Mouse (Mus musculus) liver, embryonic 11.5 days (tissue): ENCODE measurements at regions not wholly inside any gene's neighbourhood (a gene's known extent, or its start where the extent isn't known, plus 50 kb on each side); places are given as distances from the start of the nearest gene placed in this dataset.

ENCODE experiments used
- ATAC-seq: fragments of 200-750 bp; cut with Nextera tagmentation; replicated peaks from 2 replicates; pipeline ENCODE4 v1.8.0; 2017; ENCODE audit warnings: moderate number of reproducible peaks, mild to moderate bottlenecking, moderate TSS enrichment, moderate library complexity; ENCODE audit not compliant: low FRiP score
- DNase-seq: peaks from one replicate; pipeline ENCODE4 v3.0.0-alpha.2; 2017; ENCODE audit warnings: low spot score
- H3K27ac ChIP-seq: fragments of 300-500 bp; sonication (generic); 2 replicates; pipeline ENCODE4 v1.5.1; 2014; ENCODE audit warnings: mild to moderate bottlenecking, low read depth, low read length, control low read depth
- H3K27me3 ChIP-seq: fragments of 300-500 bp; sonication (generic); replicated peaks from 2 replicates; pipeline ENCODE4 v1.6.1; 2014; ENCODE audit warnings: low read length, mixed read lengths; ENCODE audit not compliant: control insufficient read depth, insufficient read depth
- H3K36me3 ChIP-seq: fragments of 300-500 bp; sonication (generic); 2 replicates; pipeline ENCODE4 v1.6.1; 2014; ENCODE audit warnings: mild to moderate bottlenecking, low read length, moderate library complexity, mixed read lengths; ENCODE audit not compliant: control insufficient read depth, insufficient read depth
- H3K4me1 ChIP-seq: fragments of 300-500 bp; sonication (generic); replicated peaks from 2 replicates; pipeline ENCODE4 v1.6.1; 2014; ENCODE audit warnings: low read length, mixed read lengths; ENCODE audit not compliant: control insufficient read depth, insufficient read depth
- H3K4me2 ChIP-seq: fragments of 300-500 bp; sonication (generic); 2 replicates; pipeline ENCODE4 v1.6.1; 2014; ENCODE audit warnings: mild to moderate bottlenecking, control low read depth, moderate library complexity
- H3K4me3 ChIP-seq: fragments of 300-500 bp; sonication (generic); 2 replicates; pipeline ENCODE4 v1.5.1; 2014; ENCODE audit warnings: low read depth, low read length, control low read depth
- H3K9ac ChIP-seq: fragments of 300-500 bp; sonication (generic); 2 replicates; pipeline ENCODE4 v1.6.1; 2014; ENCODE audit warnings: low read depth, low read length, control low read depth
- H3K9me3 ChIP-seq: fragments of 300-500 bp; sonication (generic); 2 replicates; pipeline ENCODE4 v1.6.1; 2016; ENCODE audit warnings: low read length, inconsistent platforms, mixed read lengths; ENCODE audit not compliant: control insufficient read depth
- WGBS: fragments of 180-500 bp; shearing (Covaris S2); extraction: QIAGEN DNeasy Blood & Tissue Kit; methylation state at CpG from one replicate; pipeline ENCODE4 v1.1.7; 2014; 5-methylcytosine and 5-hydroxymethylcytosine counted together

DNA sequence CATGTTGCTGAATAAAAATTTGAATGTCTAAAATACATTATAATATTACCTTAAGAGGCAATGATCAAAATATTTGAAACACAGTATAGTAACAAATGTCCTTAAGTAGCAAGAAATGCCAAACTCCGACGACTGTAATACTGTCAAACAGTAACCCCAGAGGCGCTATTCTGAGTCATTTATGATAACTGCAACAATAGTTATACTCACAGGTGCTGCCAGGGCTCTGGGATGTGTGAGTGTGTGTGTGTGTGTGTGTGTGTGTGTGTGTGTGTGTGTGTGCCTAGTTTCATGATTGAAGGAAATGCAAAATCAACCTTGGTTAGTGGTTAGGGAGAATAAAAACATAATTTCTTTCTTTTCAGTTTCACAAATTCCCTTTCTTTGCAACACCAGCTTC lies 94.0 kb upstream of the Galnt15 start:
- H3K27ac ChIP-seq, result no peak overlapping the region
- no peak overlapping the region for H3K9ac ChIP-seq
- no peaks in the 10 kb centered on the region for H3K27me3 ChIP-seq
- H3K4me3 ChIP-seq, result no peak overlapping the region
- no peaks in the 10 kb centered on the region for H3K36me3 ChIP-seq
- DNase-seq (no peak), ATAC-seq (no peak)
- 36% methylated on average over 3 of the region's 3 CpGs for WGBS
- peak overlapping the region; percentile 69 for H3K4me2 ChIP-seq
- H3K4me1 ChIP-seq, result peaks cover 7% of the 10 kb centered on the region; the same call in 1 of the 2 replicates
- H3K9me3 ChIP-seq, result no peaks in the 10 kb centered on the region

DNA sequence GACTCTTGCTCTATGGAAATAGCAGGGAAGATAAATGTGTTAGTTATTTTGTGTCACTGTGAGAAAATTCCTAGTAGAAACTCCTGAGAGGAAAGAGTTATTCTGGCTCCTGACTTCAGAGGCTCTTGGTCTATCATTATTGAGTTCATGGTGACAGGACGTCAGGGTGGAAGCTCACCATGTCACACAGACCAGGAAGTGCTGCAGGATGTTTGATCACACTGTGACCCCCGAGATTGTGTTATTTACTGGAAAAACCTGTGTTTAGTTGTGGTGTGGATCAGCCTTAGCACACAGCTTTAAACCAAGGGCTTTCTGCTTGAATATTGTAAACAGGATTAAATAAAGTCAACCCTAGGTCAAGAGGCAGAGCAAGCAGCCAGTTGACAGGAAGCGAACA lies 93.4 kb upstream of the Galnt15 start:
- WGBS, result 37% methylated on average over 3 of the region's 3 CpGs
- DNase-seq (no peak), ATAC-seq (no peak)
- Histone ChIP-seq H3K4me1 (peaks cover 7% of the 10 kb centered on the region; the same call in 1 of the 2 replicates), H3K27me3 (no peaks in the 10 kb centered on the region), H3K4me3 (no peak overlapping the region), H3K9ac (no peak overlapping the region), H3K9me3 (no peaks in the 10 kb centered on the region), H3K36me3 (no peaks in the 10 kb centered on the region), H3K27ac (no peak overlapping the region), H3K4me2 (no peak overlapping the region)

DNA sequence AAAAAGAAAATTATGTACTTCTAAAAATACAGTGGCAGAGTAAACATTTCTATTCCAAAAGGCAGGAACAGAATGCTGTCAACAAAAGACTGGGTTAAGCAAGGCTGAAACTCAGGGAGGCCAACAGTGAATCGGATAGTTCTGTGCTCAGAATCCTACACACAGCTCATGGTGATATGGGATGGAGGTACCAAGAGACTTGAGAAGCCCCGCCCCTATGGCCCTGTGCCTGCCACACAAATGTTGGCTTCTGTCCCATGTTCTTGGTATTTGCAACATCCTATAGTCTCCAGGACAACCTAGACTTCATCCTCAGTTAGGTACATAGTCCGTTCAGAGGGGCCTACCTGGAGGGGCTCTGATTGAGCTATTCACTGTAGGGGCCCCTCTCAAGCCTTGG lies 92.2 kb upstream of the Galnt15 start:
- DNase-seq (no peak), ATAC-seq (no peak)
- H3K9ac ChIP-seq, result no peak overlapping the region
- WGBS, result 73% methylated on average over 3 of the region's 3 CpGs
- no peak overlapping the region for H3K27ac ChIP-seq
- H3K27me3 ChIP-seq, result no peaks in the 10 kb centered on the region
- no peaks in the 10 kb centered on the region for H3K36me3 ChIP-seq
- no peak overlapping the region for H3K4me2 ChIP-seq
- H3K4me3 ChIP-seq, result no peak overlapping the region
- H3K4me1 ChIP-seq, result peaks cover 7% of the 10 kb centered on the region; the same call in 1 of the 2 replicates
- H3K9me3 ChIP-seq, result no peaks in the 10 kb centered on the region

- Histone ChIP-seq H3K27me3 (no peaks in the 10 kb centered on the region), H3K4me3 (no peak overlapping the region), H3K36me3 (no peaks in the 10 kb centered on the region), H3K9me3 (no peaks in the 10 kb centered on the region), H3K4me1 (no peaks in the 10 kb centered on the region), H3K4me2 (no peak overlapping the region), H3K27ac (no peak overlapping the region), H3K9ac (no peak overlapping the region)
- no peak for DNase-seq
- 81% methylated on average over 6 of the region's 6 CpGs for WGBS
- no peak for ATAC-seq
Measured at GRCm38 (mm10) chr14:31940900-31941299, 87.9 kb upstream of the Galnt15 start.

GRCm38 (mm10) chr14:31942266-31942960 lies 86.4 kb upstream of the Galnt15 start:
- no peak overlapping the region for H3K4me2 ChIP-seq
- H3K27ac ChIP-seq, result no peak overlapping the region
- H3K36me3 ChIP-seq, result no peaks in the 10 kb centered on the region
- DNase-seq (no peak), ATAC-seq (no peak)
- H3K4me3 ChIP-seq, result no peak overlapping the region
- 67% methylated on average over 3 of the region's 3 CpGs for WGBS
- H3K9ac ChIP-seq, result no peak overlapping the region
- no peaks in the 10 kb centered on the region for H3K4me1 ChIP-seq
- H3K27me3 ChIP-seq, result no peaks in the 10 kb centered on the region
- H3K9me3 ChIP-seq, result no peaks in the 10 kb centered on the region

GRCm38 (mm10) chr14:31944682-31945081 lies 84.1 kb upstream of the Galnt15 start:
- Histone ChIP-seq H3K4me3 (no peak overlapping the region), H3K4me2 (no peak overlapping the region), H3K4me1 (no peaks in the 10 kb centered on the region), H3K27ac (no peak overlapping the region), H3K9me3 (no peaks in the 10 kb centered on the region), H3K9ac (no peak overlapping the region), H3K27me3 (no peaks in the 10 kb centered on the region), H3K36me3 (no peaks in the 10 kb centered on the region)
- DNase-seq (no peak), ATAC-seq (no peak)
- 85% methylated on average over 6 of the region's 6 CpGs for WGBS

GRCm38 (mm10) chr14:31945125-31945524 lies 83.7 kb upstream of the Galnt15 start:
- Histone ChIP-seq H3K4me1 (no peaks in the 10 kb centered on the region), H3K27me3 (no peaks in the 10 kb centered on the region), H3K36me3 (no peaks in the 10 kb centered on the region), H3K9me3 (no peaks in the 10 kb centered on the region), H3K9ac (no peak overlapping the region), H3K4me2 (no peak overlapping the region), H3K4me3 (no peak overlapping the region), H3K27ac (no peak overlapping the region)
- WGBS, result 65% methylated on average over 7 of the region's 7 CpGs
- DNase-seq, result no peak
- no peak for ATAC-seq

- H3K36me3 ChIP-seq, result no peaks in the 10 kb centered on the region
- ATAC-seq (no peak), DNase-seq (no peak)
- H3K27me3 ChIP-seq, result no peaks in the 10 kb centered on the region
- no peak overlapping the region for H3K4me3 ChIP-seq
- 65% methylated on average over 1 of the region's 1 CpGs for WGBS
- no peaks in the 10 kb centered on the region for H3K9me3 ChIP-seq
- no peaks in the 10 kb centered on the region for H3K4me1 ChIP-seq
- H3K4me2 ChIP-seq, result no peak overlapping the region
- no peak overlapping the region for H3K27ac ChIP-seq
- H3K9ac ChIP-seq, result no peak overlapping the region
Measured at GRCm38 (mm10) chr14:31946032-31946431, 82.8 kb upstream of the Galnt15 start.

DNA sequence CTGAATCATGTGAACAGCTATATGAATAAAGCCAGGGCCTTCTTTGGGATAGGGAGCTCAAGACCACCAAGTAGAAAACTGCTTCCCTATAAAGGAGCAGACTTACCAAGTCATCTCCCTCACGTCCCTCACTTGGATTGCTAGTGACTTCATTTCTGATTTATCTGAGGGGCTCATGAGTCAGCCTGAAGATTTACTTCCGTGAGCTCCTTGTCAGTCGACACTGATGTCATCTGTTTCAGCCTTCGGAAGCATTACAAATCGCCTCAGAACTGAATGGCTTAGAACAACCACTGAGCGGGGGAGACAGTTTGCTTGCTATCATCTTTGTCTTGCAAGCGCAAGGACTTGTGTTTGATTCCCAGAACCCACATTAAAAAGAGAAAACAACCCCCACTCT lies 81.5 kb upstream of the Galnt15 start:
- H3K4me3 ChIP-seq, result no peak overlapping the region
- H3K9me3 ChIP-seq, result no peaks in the 10 kb centered on the region
- H3K9ac ChIP-seq, result no peak overlapping the region
- no peak overlapping the region for H3K4me2 ChIP-seq
- ATAC-seq (no peak), DNase-seq (no peak)
- no peaks in the 10 kb centered on the region for H3K27me3 ChIP-seq
- 47% methylated on average over 7 of the region's 7 CpGs for WGBS
- no peaks in the 10 kb centered on the region for H3K4me1 ChIP-seq
- no peak overlapping the region for H3K27ac ChIP-seq
- H3K36me3 ChIP-seq, result no peaks in the 10 kb centered on the region
